Mouse (Mus musculus): ENCODE measurements at regions not wholly inside any gene's neighbourhood (a gene's known extent, or its start where the extent isn't known, plus 50 kb on each side); places are given as distances from the start of the nearest gene placed in this dataset.

DNA sequence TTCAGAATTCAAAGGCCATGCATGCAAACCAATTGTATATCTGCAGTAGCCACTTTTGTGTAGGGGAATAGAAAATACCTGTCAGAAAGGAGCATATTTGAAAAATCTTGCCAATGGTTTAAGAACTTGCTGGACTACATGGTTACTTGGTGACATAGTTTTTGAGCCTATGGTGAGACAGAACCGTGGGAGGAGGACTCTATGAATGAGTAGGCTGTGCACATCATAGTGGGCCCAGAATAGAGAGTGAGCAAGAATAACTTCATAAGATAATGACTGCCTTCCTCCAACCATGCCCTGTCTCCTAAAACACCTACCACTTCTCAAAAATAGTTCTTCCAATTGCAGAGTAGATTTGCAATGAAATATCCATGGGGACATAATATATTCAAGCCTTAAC lies 838.5 kb upstream of the Celf2 start:
- TF ChIP-seq EP300 (IDR thresholded peaks at IDR 0.05) (no peak), CTCF (IDR thresholded peaks at IDR 0.05) (no peak)

All from lung, postnatal 0 days (tissue).